Mouse (Mus musculus): ENCODE measurements around the gene Wnt5b. TPM values are rescaled to one million over a fixed set of nuclear protein-coding genes. Genes with fewer than 3 reads are reported as not detected.
"Not testable (repeated sequence)": the region's sequence is repeated elsewhere in the genome, so short reads cannot be mapped to it uniquely, and the experiment has no call there.

The Wnt5b gene
- polyA plus RNA-seq, 1 experiment from 2014 or later, result 15.8 TPM

GRCm38 (mm10) chr6:119492630-119493014 is 51.5 kb downstream of the Wnt5b start:
- H3K27me3 ChIP-seq, result no peaks in the 10 kb centered on the region
- H3K4me3 ChIP-seq, result no peak overlapping the region
- H3K9me3 ChIP-seq, result no peaks in the 10 kb centered on the region
- H3K27ac ChIP-seq, result no peak overlapping the region
- H3K9ac ChIP-seq, result no peak overlapping the region
- H3K4me1 ChIP-seq, result peaks cover 26% of the 10 kb centered on the region
- no peaks in the 10 kb centered on the region for H3K36me3 ChIP-seq
- H3K4me2 ChIP-seq (replicated peaks), result no peak overlapping the region
- no peak for ATAC-seq (ENCODE audit: low FRiP score, low read depth)
- WGBS, result 42% methylated on average over 7 of the region's 7 CpGs

GRCm38 (mm10) chr6:119491997-119492629 is 52.0 kb downstream of the Wnt5b start:
- WGBS, result 54% methylated on average over 9 of the region's 9 CpGs
- H3K4me2 ChIP-seq (replicated peaks), result no peak overlapping the region
- no peak overlapping the region for H3K9ac ChIP-seq
- no peaks in the 10 kb centered on the region for H3K36me3 ChIP-seq
- H3K27ac ChIP-seq, result no peak overlapping the region
- H3K4me3 ChIP-seq, result no peak overlapping the region
- no peaks in the 10 kb centered on the region for H3K9me3 ChIP-seq
- H3K27me3 ChIP-seq, result no peaks in the 10 kb centered on the region
- ATAC-seq (ENCODE audit: low FRiP score, low read depth), result no peak
- H3K4me1 ChIP-seq, result peaks cover 26% of the 10 kb centered on the region

- H3K4me2 ChIP-seq (replicated peaks), result 0 out of 2 replicates have a peak overlapping the region, but pooled peaks have one; percentile 3
- no peaks in the 10 kb centered on the region for H3K36me3 ChIP-seq
- H3K9me3 ChIP-seq, result no peaks in the 10 kb centered on the region
- no peak for ATAC-seq (ENCODE audit: low FRiP score, low read depth)
- H3K4me3 ChIP-seq, result no peak overlapping the region
- no peak overlapping the region for H3K9ac ChIP-seq
- H3K4me1 ChIP-seq, result peaks cover 23% of the 10 kb centered on the region
- no peaks in the 10 kb centered on the region for H3K27me3 ChIP-seq
- WGBS, result 49% methylated on average over 11 of the region's 11 CpGs
- H3K27ac ChIP-seq, result no peak overlapping the region
Measured at GRCm38 (mm10) chr6:119491006-119491405, 53.1 kb downstream of the Wnt5b start.

GRCm38 (mm10) chr6:119490549-119490948 is 53.6 kb downstream of the Wnt5b start:
- peak overlapping the region; percentile 3; the same call in 1 of the 2 replicates for H3K4me2 ChIP-seq (replicated peaks)
- no peak overlapping the region for H3K4me3 ChIP-seq
- peaks cover 26% of the 10 kb centered on the region for H3K4me1 ChIP-seq
- no peaks in the 10 kb centered on the region for H3K36me3 ChIP-seq
- WGBS, result 51% methylated on average over 11 of the region's 11 CpGs
- no peaks in the 10 kb centered on the region for H3K27me3 ChIP-seq
- no peak for ATAC-seq (ENCODE audit: low FRiP score, low read depth)
- no peak overlapping the region for H3K9ac ChIP-seq
- H3K27ac ChIP-seq, result no peak overlapping the region
- no peaks in the 10 kb centered on the region for H3K9me3 ChIP-seq

GRCm38 (mm10) chr6:119489765-119490164 is 54.4 kb downstream of the Wnt5b start:
- Histone ChIP-seq H3K27me3 (no peaks in the 10 kb centered on the region), H3K4me1 (peaks cover 29% of the 10 kb centered on the region), H3K27ac (no peak overlapping the region), H3K9ac (no peak overlapping the region), H3K9me3 (no peaks in the 10 kb centered on the region), H3K36me3 (0 out of 2 replicates have a peak, but pooled peaks cover under 1% of the 10 kb centered on the region), H3K4me2 (replicated peaks) (peak overlapping the region; percentile 3; the same call in 1 of the 2 replicates), H3K4me3 (no peak overlapping the region)
- 10% methylated on average over 5 of the region's 5 CpGs for WGBS
- ATAC-seq (ENCODE audit: low FRiP score, low read depth), result no peak

GRCm38 (mm10) chr6:119487619-119488018 is 56.5 kb downstream of the Wnt5b start:
- ATAC-seq (ENCODE audit: low FRiP score, low read depth), result no peak
- H3K9ac ChIP-seq, result no peak overlapping the region
- H3K4me3 ChIP-seq, result no peak overlapping the region
- peaks cover 11% of the 10 kb centered on the region; the same call in 1 of the 2 replicates for H3K36me3 ChIP-seq
- H3K27ac ChIP-seq, result no peak overlapping the region
- no peaks in the 10 kb centered on the region for H3K27me3 ChIP-seq
- no peaks in the 10 kb centered on the region for H3K9me3 ChIP-seq
- H3K4me2 ChIP-seq (replicated peaks), result no peak overlapping the region
- H3K4me1 ChIP-seq, result peaks cover 46% of the 10 kb centered on the region
- 90% methylated on average over 9 of the region's 9 CpGs for WGBS

- no peak overlapping the region for H3K27ac ChIP-seq
- no peak overlapping the region for H3K9ac ChIP-seq
- ATAC-seq (ENCODE audit: low FRiP score, low read depth), result no peak
- peaks cover 44% of the 10 kb centered on the region for H3K4me1 ChIP-seq
- no peak overlapping the region for H3K4me3 ChIP-seq
- 88% methylated on average over 7 of the region's 7 CpGs for WGBS
- H3K27me3 ChIP-seq, result no peaks in the 10 kb centered on the region
- no peak overlapping the region for H3K4me2 ChIP-seq (replicated peaks)
- peaks cover 11% of the 10 kb centered on the region; the same call in 1 of the 2 replicates for H3K36me3 ChIP-seq
- no peaks in the 10 kb centered on the region for H3K9me3 ChIP-seq
Measured at GRCm38 (mm10) chr6:119487085-119487458, 57.1 kb downstream of the Wnt5b start.

GRCm38 (mm10) chr6:119486381-119487084 is 57.6 kb downstream of the Wnt5b start:
- no peaks in the 10 kb centered on the region for H3K27me3 ChIP-seq
- no peaks in the 10 kb centered on the region for H3K9me3 ChIP-seq
- no peak overlapping the region for H3K4me2 ChIP-seq (replicated peaks)
- no peak for ATAC-seq (ENCODE audit: low FRiP score, low read depth)
- no peak overlapping the region for H3K9ac ChIP-seq
- H3K36me3 ChIP-seq, result peaks cover 11% of the 10 kb centered on the region; the same call in 1 of the 2 replicates
- peaks cover 47% of the 10 kb centered on the region for H3K4me1 ChIP-seq
- H3K4me3 ChIP-seq, result no peak overlapping the region
- 85% methylated on average over 12 of the region's 12 CpGs for WGBS
- H3K27ac ChIP-seq, result no peak overlapping the region; the same call in 1 of the 2 replicates

- H3K9me3 ChIP-seq, result no peaks in the 10 kb centered on the region
- no peaks in the 10 kb centered on the region for H3K27me3 ChIP-seq
- no peak overlapping the region for H3K27ac ChIP-seq
- no peak for ATAC-seq (ENCODE audit: low FRiP score, low read depth)
- no peak overlapping the region for H3K4me2 ChIP-seq (replicated peaks)
- no peak overlapping the region for H3K4me3 ChIP-seq
- 6% methylated on average over 2 of the region's 2 CpGs for WGBS
- peaks cover 11% of the 10 kb centered on the region; the same call in 1 of the 2 replicates for H3K36me3 ChIP-seq
- H3K9ac ChIP-seq, result no peak overlapping the region
- H3K4me1 ChIP-seq, result peaks cover 51% of the 10 kb centered on the region
Measured at GRCm38 (mm10) chr6:119485486-119485885, 58.7 kb downstream of the Wnt5b start.

- Histone ChIP-seq H3K27me3 (no peaks in the 10 kb centered on the region), H3K9ac (peak overlapping the region; percentile 55), H3K4me1 (peaks cover 56% of the 10 kb centered on the region), H3K27ac (peak overlapping the region; percentile 15; the same call in 1 of the 2 replicates), H3K9me3 (no peaks in the 10 kb centered on the region), H3K4me3 (peak overlapping the region; percentile 30), H3K36me3 (peaks cover 11% of the 10 kb centered on the region; the same call in 1 of the 2 replicates), H3K4me2 (replicated peaks) (peak overlapping the region; percentile 100)
- ATAC-seq (ENCODE audit: low FRiP score, low read depth), result no peak
- WGBS, result 40% methylated on average over 16 of the region's 16 CpGs
Measured at GRCm38 (mm10) chr6:119482958-119483600, 61.1 kb downstream of the Wnt5b start.

- not testable (repeated sequence) for H3K9me3 ChIP-seq; ATAC-seq (ENCODE audit: low FRiP score, low read depth); H3K27me3 ChIP-seq; H3K27ac ChIP-seq
- H3K4me2 ChIP-seq (replicated peaks), result peak overlapping the region; percentile 100
- 4% methylated on average over 10 of the region's 10 CpGs for WGBS
- H3K4me1 ChIP-seq, result peaks cover 67% of the 10 kb centered on the region
- H3K36me3 ChIP-seq, result peaks cover 11% of the 10 kb centered on the region; the same call in 1 of the 2 replicates
- H3K9ac ChIP-seq, result peak overlapping the region; percentile 50; the same call in 1 of the 2 replicates
- H3K4me3 ChIP-seq, result peak overlapping the region; percentile 80
Measured at GRCm38 (mm10) chr6:119481741-119482390, 62.3 kb downstream of the Wnt5b start.
